Mouse (Mus musculus) CH12.LX (cell line): Measurements from ENCODE around the gene Hist1h3g. TPM values are rescaled to one million over a fixed set of nuclear protein-coding genes. Genes with fewer than 3 reads are reported as not detected.

Experiments used
- DNase-seq: peaks from one replicate; pipeline ENCODE4 v3.0.0-alpha.2; 2013; ENCODE audit errors: extremely low read depth
- H3K27ac ChIP-seq: 2 replicates; pipeline ENCODE4 v1.5.1; 2012; ENCODE audit warnings: low read depth, mild to moderate bottlenecking, control low read depth, moderate library complexity; ENCODE audit not compliant: insufficient read depth
- H3K27me3 ChIP-seq: replicated peaks from 2 replicates; pipeline ENCODE3; 2012; ENCODE audit warnings: inconsistent platforms
- H3K36me3 ChIP-seq, 2 experiments: replicated peaks in 1 of 2; 2 replicates each; pipeline versions ENCODE3 to v1.6.1; 2012; ENCODE audit warnings: inconsistent platforms in 1 of 2, low read length in 1 of 2, mild to moderate bottlenecking in 1 of 2, mixed read lengths in 1 of 2, moderate library complexity in 1 of 2; ENCODE audit not compliant: control insufficient read depth in 1 of 2, insufficient read depth in 1 of 2
- H3K4me1 ChIP-seq, 2 experiments: 2 replicates each; pipeline ENCODE4 v1.6.1; 2012; ENCODE audit warnings: inconsistent platforms in 1 of 2, moderate library complexity in 1 of 2; ENCODE audit not compliant: insufficient read depth in 2 of 2, control insufficient read depth in 1 of 2
- H3K4me2 ChIP-seq: 2 replicates; pipeline ENCODE4 v1.6.1; 2012; ENCODE audit warnings: low read depth, mild to moderate bottlenecking, control low read depth; ENCODE audit not compliant: poor library complexity, insufficient read depth, severe bottlenecking
- H3K4me3 ChIP-seq, 3 experiments: fragments of 150-350 bp in 1 of 3; sonication (generic) in 1 of 3; replicated peaks in 1 of 3; 2 replicates each; pipeline versions ENCODE3 to v1.5.1; 2011 to 2012; ENCODE audit warnings: low read depth in 2 of 3, low read length in 2 of 3, mild to moderate bottlenecking in 2 of 3, moderate library complexity in 2 of 3, control low read depth in 1 of 3, improper control_type of control experiment in 1 of 3, inconsistent platforms in 1 of 3, mixed read lengths in 1 of 3; ENCODE audit not compliant: poor library complexity in 1 of 3
- H3K79me2 ChIP-seq: replicated peaks from 2 replicates; pipeline ENCODE4 v1.6.1; 2012; ENCODE audit warnings: mild to moderate bottlenecking, moderate library complexity; ENCODE audit not compliant: control insufficient read depth, poor library complexity, insufficient read depth, severe bottlenecking; ENCODE audit errors: extremely low read depth
- H3K9ac ChIP-seq: 2 replicates; pipeline ENCODE4 v1.6.1; 2012; ENCODE audit warnings: low read depth, mild to moderate bottlenecking, control low read depth, moderate library complexity; ENCODE audit not compliant: insufficient read depth
- H3K9me3 ChIP-seq: replicated peaks from 2 replicates; pipeline ENCODE3; 2012; ENCODE audit warnings: low read length, inconsistent platforms, mixed read lengths
- EP300 ChIP-seq: IDR thresholded peaks from 2 replicates; pipeline ENCODE4 v1.6.1; 2011; ENCODE audit warnings: low read length, improper control_type of control experiment
- MAFK ChIP-seq: IDR thresholded peaks from 2 replicates; pipeline ENCODE4 v1.6.1; 2011; ENCODE audit warnings: low read length, improper control_type of control experiment; ENCODE audit not compliant: insufficient replicate concordance
- MEF2A ChIP-seq: IDR thresholded peaks from 2 replicates; pipeline ENCODE4 v1.6.1; 2014; ENCODE audit warnings: low read depth, mild to moderate bottlenecking, inconsistent platforms, low read length, improper control_type of control experiment, borderline replicate concordance
- MXI1 ChIP-seq: IDR thresholded peaks from 2 replicates; pipeline ENCODE4 v1.6.1; 2011; ENCODE audit warnings: mild to moderate bottlenecking, low read depth, low read length, improper control_type of control experiment
- NELFE ChIP-seq: IDR thresholded peaks from 2 replicates; pipeline ENCODE4 v1.6.1; 2011; ENCODE audit warnings: low read depth, low read length, improper control_type of control experiment
- NRF1 ChIP-seq: IDR thresholded peaks from 2 replicates; pipeline ENCODE4 v1.6.1; 2014; ENCODE audit warnings: low read depth, mild to moderate bottlenecking, inconsistent platforms, low read length, improper control_type of control experiment, moderate library complexity
- USF2 ChIP-seq: conservative IDR thresholded peaks from 2 replicates; pipeline ENCODE4 v1.6.1; 2011; ENCODE audit warnings: low read depth, low read length, improper control_type of control experiment
- ZMIZ1 ChIP-seq: IDR thresholded peaks from 2 replicates; pipeline ENCODE4 v1.6.1; 2012; ENCODE audit warnings: low read depth, mild to moderate bottlenecking, inconsistent platforms, low read length, improper control_type of control experiment
- ZNF384 ChIP-seq: IDR thresholded peaks from 2 replicates; pipeline ENCODE4 v1.6.1; 2012; ENCODE audit warnings: low read depth, low read length, improper control_type of control experiment, inconsistent platforms
- dilution Hi-C: fragments of 300-500 bp; cut with MboI; formaldehyde crosslinking; loops from 2 replicates; pipeline ENCODE4 v1.14.3; 2020; ENCODE audit warnings: low sequenced_read_pairs; ENCODE audit not compliant: extremely low pct_unique_long_range_greater_than_20kb, extremely low pct_ligation_motif_present
- in situ Hi-C: fragments of 300-500 bp; cut with MboI; formaldehyde crosslinking; loops from 3 replicates; pipeline ENCODE4 v1.14.3; 2019; ENCODE audit warnings: low sequenced_read_pairs, low pct_ligation_motif_present, low pct_unique_long_range_greater_than_20kb, mixed read lengths
- polyA plus RNA-seq: library from polyadenylated mRNA; unstranded; fragments of >175 nt; gene quantifications from 2 replicates; pipeline ENCODE4 v1.2.1, GENCODE M21; 2012; ENCODE audit warnings: low read depth; ENCODE audit not compliant: insufficient read length
- total RNA-seq, 2 experiments: library from RNA; depleted of rRNA; stranded (reverse); fragments of 300-350 nt in 1 of 2; fragments of >200 nt in 1 of 2; gene quantifications; 2 replicates each; pipeline ENCODE4 v1.2.3; 2012 to 2014

Hist1h3g gene
- total and polyA plus RNA-seq, 3 experiments = 3.4 to 608 (median 75.3) TPM

DNA sequence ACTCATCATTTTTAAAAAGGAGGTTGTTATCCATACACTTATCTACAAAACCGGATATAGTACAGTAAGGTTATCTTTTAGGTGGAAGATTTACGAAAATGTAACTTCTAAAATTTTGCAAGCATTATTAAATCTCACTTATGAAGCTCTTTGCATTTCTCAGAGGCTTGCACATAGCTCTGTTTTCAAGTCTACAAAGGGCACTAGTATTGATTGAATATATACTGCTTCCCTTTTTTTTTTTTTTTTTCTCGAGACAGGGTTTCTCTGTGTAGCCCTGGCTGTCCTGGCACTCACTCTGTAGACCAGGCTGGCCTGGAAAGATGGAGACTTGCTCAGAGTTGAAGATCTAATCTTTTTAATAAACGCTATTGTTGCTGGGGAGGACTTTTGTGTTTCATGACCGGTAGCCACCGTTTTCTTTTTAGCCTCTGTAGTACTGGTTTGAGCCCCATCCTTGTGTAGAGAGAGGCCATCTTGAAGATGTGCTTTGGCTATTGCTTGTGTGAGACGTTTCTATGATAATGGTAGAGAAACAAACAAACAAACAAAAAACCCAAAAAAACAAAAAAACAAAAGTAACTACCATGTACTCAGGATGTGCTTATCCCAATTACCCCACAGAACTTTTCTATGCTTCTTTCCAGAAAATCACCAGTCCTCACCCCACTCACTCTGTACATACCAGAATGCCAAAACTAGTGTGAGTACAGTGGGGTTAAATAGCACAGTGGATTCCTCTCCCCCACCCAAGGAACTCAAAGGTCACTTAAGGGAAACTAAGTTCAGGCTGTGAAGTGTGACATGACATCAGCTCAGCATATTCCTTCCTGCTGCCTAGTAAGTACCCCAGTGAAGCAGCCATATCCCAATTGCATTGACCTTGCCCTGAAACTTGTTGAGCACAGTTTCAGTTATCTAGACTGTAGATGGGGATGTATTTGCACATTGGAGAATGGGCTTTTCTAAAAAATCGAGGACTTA lies 17.0 kb downstream of the Hist1h3g start:
- Histone ChIP-seq H3K9me3 (no peaks in the 10 kb centered on the region), H3K27me3 (no peaks in the 10 kb centered on the region), H3K79me2 (no peaks in the 10 kb centered on the region), H3K9ac (peak overlapping the region; percentile 65), H3K27ac (peak overlapping the region; percentile 98), H3K4me1 (peaks cover 4 to 25% of the 10 kb centered on the region in 2 experiments; a peak in 3 of 4 replicates), H3K4me2 (peak overlapping the region; percentile 51), H3K36me3 (no peaks in the 10 kb centered on the region), H3K4me3 (peak overlapping the region in 1 of 3 experiments; percentile 5)
- DNase-seq = no peak
- in situ Hi-C loops (loop anchor here (25.0 kb wide), 1 partner anchor 1815 kb away; the partner anchor contains the start of gene Hist1h4j), dilution Hi-C loops (no loop called here)
- TF ChIP-seq ZNF384 (peak; percentile 91), MEF2A (no peak), ZMIZ1 (no peak), EP300 (peak; percentile 36; the same call in 1 of the 2 replicates)

DNA sequence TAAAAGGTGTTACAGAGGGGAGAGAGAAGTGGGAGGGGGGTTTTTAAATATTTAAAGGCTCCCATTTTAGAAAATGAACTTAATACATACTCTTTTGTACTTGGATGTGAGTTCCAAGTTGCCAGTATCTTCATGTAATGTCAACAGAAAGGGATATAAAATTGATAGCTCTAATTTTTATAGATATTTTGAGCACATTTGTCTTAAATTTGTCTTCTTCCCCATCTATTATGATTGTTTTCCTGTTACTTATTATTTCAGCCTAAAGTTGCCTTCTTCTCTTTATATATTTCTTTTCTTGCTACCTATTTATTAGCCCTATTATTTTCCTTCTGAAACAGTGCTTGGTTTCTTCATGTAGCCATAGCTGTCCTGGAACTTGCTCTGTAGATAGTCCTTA lies 17.7 kb downstream of the Hist1h3g start, which contains the start of gene Hist1h1d:
Gene Hist1h1d, plus strand, starts transcription at position 301 of the 400 bp plus-strand sequence.
- Histone ChIP-seq H3K4me2 (peak within 1 kb of the TSS; percentile 22; the same call in 1 of the 2 replicates), H3K9ac (peak within 1 kb of the TSS; percentile 65; the same call in 1 of the 2 replicates), H3K9me3 (no peaks in the 10 kb centered on the region), H3K36me3 (no peaks in the 10 kb centered on the region), H3K79me2 (no peaks in the 10 kb centered on the region), H3K27me3 (no peaks in the 10 kb centered on the region), H3K27ac (peak within 1 kb of the TSS; percentile 75), H3K4me3 (no peak within 1 kb of the TSS), H3K4me1 (peaks cover 4 to 28% of the 10 kb centered on the region in 2 experiments; a peak in 3 of 4 replicates)
- dilution Hi-C loops (no loop called here), in situ Hi-C loops (loop anchor here (25.0 kb wide), 1 partner anchor 1816 kb away; the partner anchor contains the start of gene Hist1h4j)
- DNase-seq = no peak
- TF ChIP-seq NRF1 (no peak), MAFK (no peak), MXI1 (no peak)

DNA sequence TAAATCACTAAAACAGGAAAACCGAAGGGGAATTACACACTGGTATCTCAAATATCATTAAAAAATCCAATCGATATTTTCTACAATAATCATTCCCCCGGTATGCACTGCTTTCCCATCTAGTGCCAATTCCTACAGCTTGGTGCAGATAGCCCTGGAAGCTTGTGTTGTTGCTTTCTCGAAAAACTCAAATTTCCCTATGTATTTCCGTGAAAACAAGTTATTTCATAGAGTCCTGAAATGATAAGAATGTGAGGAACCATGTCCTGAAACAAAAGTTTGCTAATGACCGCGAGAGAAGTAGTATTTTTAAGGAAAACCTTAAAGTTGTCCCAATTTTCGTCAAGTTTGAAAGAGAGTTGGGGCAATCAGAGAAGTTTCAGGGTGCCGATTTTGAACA lies 19.2 kb downstream of the Hist1h3g start:
- Histone ChIP-seq H3K4me3 (no peak overlapping the region), H3K27ac (peak overlapping the region; percentile 52; the same call in 1 of the 2 replicates), H3K79me2 (no peaks in the 10 kb centered on the region), H3K4me2 (peak overlapping the region; percentile 65), H3K36me3 (no peaks in the 10 kb centered on the region), H3K27me3 (no peaks in the 10 kb centered on the region), H3K9me3 (no peaks in the 10 kb centered on the region), H3K4me1 (peaks cover 4 to 28% of the 10 kb centered on the region in 2 experiments; a peak in 3 of 4 replicates), H3K9ac (peak overlapping the region; percentile 73)
- no peak for DNase-seq
- TF ChIP-seq USF2 = no peak
- no peak for TF ChIP-seq NELFE
- in situ Hi-C loops (loop anchor here (25.0 kb wide), 1 partner anchor 1817 kb away; the partner anchor contains the start of gene Hist1h4j), dilution Hi-C loops (no loop called here)
